Mouse (Mus musculus) ES-E14 (cell line): Measurements from ENCODE around the gene Slit1.

Source experiments
- CHD2 ChIP-seq: IDR thresholded peaks from 2 replicates; pipeline ENCODE4 v1.6.1; 2014; ENCODE audit warnings: mild to moderate bottlenecking, low read depth, low read length, inconsistent platforms
- ZC3H11A ChIP-seq: IDR thresholded peaks from 2 replicates; pipeline ENCODE4 v1.6.1; 2012; ENCODE audit warnings: low read depth, mild to moderate bottlenecking, inconsistent platforms, low read length, borderline replicate concordance
- ZNF384 ChIP-seq: IDR thresholded peaks from 2 replicates; pipeline ENCODE4 v1.6.1; 2012; ENCODE audit warnings: low read depth, low read length, inconsistent platforms

DNA sequence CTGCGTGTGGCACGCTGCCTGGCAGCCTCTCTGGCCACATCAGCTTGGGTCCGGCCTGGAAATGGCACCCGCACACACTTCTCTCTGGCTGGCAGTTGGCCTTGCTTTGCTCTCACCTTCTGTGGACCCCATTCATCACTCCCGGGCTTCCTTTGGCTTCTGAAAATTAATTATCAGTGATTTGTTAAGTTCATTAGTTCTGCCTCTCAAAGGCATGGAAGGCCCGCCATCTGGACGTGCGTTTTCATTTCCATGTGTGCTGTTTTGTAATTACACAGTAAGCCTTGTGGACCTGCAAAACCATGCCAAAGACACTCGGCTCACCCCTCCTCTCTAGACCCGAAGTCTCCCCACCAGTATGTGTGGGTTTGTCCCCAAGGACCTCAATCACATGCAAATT is 53.4 kb downstream of the Slit1 start:
- TF ChIP-seq CHD2 (no peak), ZNF384 (no peak), ZC3H11A (no peak)
